In genomic region chr8:44817532-44818157, GRCm38 (mm10) we compare ENCODE assay signal across 15 mouse cellular contexts.
DNase-seq lines count a peak whose midpoint lies in the region; ATAC-seq lines count a peak whose summit lies in the region.
"Had no signal": no experiment of that assay in that cellular context is flagged by ENCODE, and none has a peak within 500 bp of the region (broad histone marks: within the 10 kb centered on the region; RNA-seq: fewer than 3 reads in every experiment).

No protein-coding gene starts in this region.

- WGBS in kidney, embryonic 15.5 days: 37% methylated on average over 13 of the region's 13 CpGs
- WGBS in limb, embryonic 15.5 days: 53% methylated on average over 13 of the region's 13 CpGs

- DNase-seq in kidney, postnatal 14 days: no peak
- peak; percentile 47 for DNase-seq in cerebellum, adult 9-11 months
- no peak for DNase-seq in urinary bladder, postnatal 4 days (ENCODE audit: low spot score in 2 of 2)
- DNase-seq in liver: no peak
- DNase-seq: adrenal gland, postnatal 14 days; gastrocnemius, postnatal 14 days; kidney, adult 8-10 months; liver, postnatal 0 days; thymus, postnatal 25 days had no signal

- no peaks in the 10 kb centered on the region for H3K36me3 ChIP-seq in kidney, embryonic 15.5 days
- no peaks in the 10 kb centered on the region for H3K36me3 ChIP-seq in limb, embryonic 15.5 days
- H3K36me3 ChIP-seq: forebrain, embryonic 12.5 days had no signal

- peak; percentile 82; the same call in 1 of the 2 replicates for ATAC-seq in kidney, embryonic 15.5 days (replicated peaks; ENCODE audit: low FRiP score)
- peak; percentile 81 for ATAC-seq in cerebellum, adult (ENCODE audit: insufficient number of reproducible peaks, low FRiP score, low TSS enrichment)
- peak; percentile 63; the same call in 1 of the 2 replicates for ATAC-seq in limb, embryonic 15.5 days (ENCODE audit: insufficient number of reproducible peaks, low FRiP score, low TSS enrichment, low read depth)
- ATAC-seq in megakaryocyte-erythroid progenitor cell, adult 5-6 weeks (replicated peaks; ENCODE audit: low FRiP score, low TSS enrichment, poor library complexity, severe bottlenecking): no peak
- ATAC-seq: CD4-positive, CD25-positive, alpha-beta regulatory T cell, adult 4 months; liver, postnatal 0 days had no signal

- no peaks in the 10 kb centered on the region for H3K9me3 ChIP-seq in kidney, embryonic 15.5 days (replicated peaks)
- no peaks in the 10 kb centered on the region for H3K9me3 ChIP-seq in limb, embryonic 15.5 days
- H3K9me3 ChIP-seq: forebrain, embryonic 12.5 days had no signal

- no peak overlapping the region for H3K4me3 ChIP-seq in kidney, embryonic 15.5 days (replicated peaks)
- H3K4me3 ChIP-seq in limb, embryonic 15.5 days: no peak overlapping the region
- H3K4me3 ChIP-seq: forebrain, embryonic 12.5 days had no signal

- H3K4me2 ChIP-seq in kidney, embryonic 15.5 days: peak overlapping the region; percentile 41
- H3K4me2 ChIP-seq in limb, embryonic 15.5 days: no peak overlapping the region
- H3K4me2 ChIP-seq: forebrain, embryonic 12.5 days had no signal

- H3K27ac ChIP-seq in kidney, embryonic 15.5 days: no peak overlapping the region
- no peak overlapping the region for H3K27ac ChIP-seq in limb, embryonic 15.5 days
- H3K27ac ChIP-seq: forebrain, embryonic 12.5 days had no signal

- no peaks in the 10 kb centered on the region for H3K27me3 ChIP-seq in kidney, embryonic 15.5 days
- no peaks in the 10 kb centered on the region for H3K27me3 ChIP-seq in limb, embryonic 15.5 days
- H3K27me3 ChIP-seq: forebrain, embryonic 12.5 days had no signal

- H3K9ac ChIP-seq in kidney, embryonic 15.5 days: no peak overlapping the region
- no peak overlapping the region for H3K9ac ChIP-seq in limb, embryonic 15.5 days
- H3K9ac ChIP-seq: forebrain, embryonic 12.5 days; liver, postnatal 0 days had no signal

- 0 out of 2 replicates have a peak, but pooled peaks cover 2% of the 10 kb centered on the region for H3K4me1 ChIP-seq in kidney, embryonic 15.5 days
- no peaks in the 10 kb centered on the region for H3K4me1 ChIP-seq in limb, embryonic 15.5 days
- H3K4me1 ChIP-seq: forebrain, embryonic 12.5 days had no signal
